Mouse (Mus musculus) liver, embryonic 14 days (tissue): ENCODE results near the gene Tdo2. TPM values are rescaled to one million over a fixed set of nuclear protein-coding genes. Genes with fewer than 3 reads are reported as not detected.

Experiments
- polyA plus RNA-seq: library from polyadenylated mRNA; depleted of rRNA; stranded (reverse); fragments of >200 nt; gene quantifications from 2 replicates; pipeline ENCODE4 v1.2.3, GENCODE M21; 2012; rRNA removed

The Tdo2 gene
- polyA plus RNA-seq: 0.01 and 0.02 TPM in 2 replicates

GRCm38 (mm10) chr3:81976102-81976501, at the start of gene Tdo2:
Gene Tdo2 (minus strand): TSS chr3:81976202.

GRCm38 (mm10) chr3:81981990-81982389, 6.0 kb upstream of the Tdo2 start, which contains the start of gene Asic5:
Gene Asic5 (plus strand): TSS chr3:81982290.

GRCm38 (mm10) chr3:81932141-81933101, 43.6 kb downstream of the Tdo2 start, which contains the start of gene Ctso:
Gene Ctso (plus strand): TSS chr3:81932601.

Other genes with a start within 250 kb of the Tdo2 start
- 2.4 and 2.9 TPM in 2 replicates for gene Ctso, start 43.6 kb downstream of the Tdo2 start, polyA plus RNA-seq
- not detected in 2 replicates for gene Asic5, start 6.1 kb upstream of the Tdo2 start, polyA plus RNA-seq
- 4.6 and 4.7 TPM in 2 replicates for gene Gucy1b1, start 98.5 kb upstream of the Tdo2 start, polyA plus RNA-seq
- gene Gucy1a1, start 169.6 kb upstream of the Tdo2 start, polyA plus RNA-seq: 2.8 and 3.3 TPM in 2 replicates